Mouse (Mus musculus) spleen, embryonic (tissue): Measurements from ENCODE around the gene Wdr72.

Experiments used
- CTCF ChIA-PET: fragments of 350-600 bp; sonication (Branson Sonifier 250); formaldehyde crosslinking; loops from one replicate; lab custom pipeline; 2022; lab: Charles Lee

Wdr72 gene

DNA sequence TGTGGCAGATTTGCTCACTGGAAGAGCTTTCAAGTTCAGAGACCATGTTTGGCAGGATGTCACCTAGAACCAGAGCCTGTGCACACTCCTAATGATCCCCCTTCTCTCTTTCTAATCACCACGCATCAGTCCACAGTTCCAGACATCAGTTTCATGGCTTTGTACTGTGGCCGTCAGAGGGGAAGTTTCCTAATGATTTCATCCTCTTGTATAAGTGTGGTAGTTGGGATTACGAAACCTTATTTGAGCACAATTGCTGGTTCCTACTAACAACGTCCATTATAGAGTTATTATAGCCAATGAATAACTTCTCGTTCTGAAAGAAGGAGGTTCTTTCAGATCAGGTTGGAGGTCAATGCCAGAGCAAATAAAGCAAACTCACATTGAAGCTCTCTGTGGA is 131.1 kb downstream of the Wdr72 start:
- CTCF ChIA-PET = no interaction called here

DNA sequence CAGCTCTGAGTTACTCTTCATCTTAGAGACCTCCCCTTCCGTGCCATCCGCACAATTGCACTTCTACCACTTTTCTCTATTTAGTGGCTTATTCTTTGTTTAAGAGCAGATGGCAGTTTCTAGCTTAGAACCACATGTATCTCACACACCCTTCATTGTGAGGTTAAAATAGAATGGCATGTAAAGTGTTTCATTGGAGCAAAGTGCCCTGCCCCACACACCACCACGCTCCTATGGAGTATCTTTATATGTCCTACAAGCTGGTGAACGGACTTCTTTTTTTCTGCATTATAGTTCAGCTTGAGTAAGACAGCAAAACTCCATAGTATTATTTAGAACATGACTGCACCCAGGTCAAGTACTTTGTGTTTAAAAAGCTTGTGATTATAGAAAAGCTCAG is 137.9 kb downstream of the Wdr72 start:
- CTCF ChIA-PET = no interaction called here

DNA sequence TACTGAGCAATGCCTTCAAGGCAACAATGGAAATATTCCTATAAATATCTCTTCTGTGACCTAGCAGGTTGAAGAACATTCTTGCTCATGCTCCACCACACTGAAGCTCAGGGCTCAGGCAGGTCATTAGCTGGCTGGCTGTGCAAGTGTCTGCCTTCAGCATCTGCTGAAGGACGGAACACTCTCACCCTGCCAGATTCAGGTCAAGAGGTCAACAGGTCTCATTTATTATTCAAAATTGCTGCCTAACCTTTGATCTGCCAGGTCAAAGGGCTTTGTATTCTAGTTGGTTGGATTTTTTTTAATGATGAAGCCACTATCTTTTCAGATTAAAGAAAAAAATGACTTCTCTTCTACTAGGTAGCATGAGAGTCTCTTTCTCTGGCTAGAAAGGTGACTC is 139.3 kb downstream of the Wdr72 start:
- CTCF ChIA-PET = no interaction called here

DNA sequence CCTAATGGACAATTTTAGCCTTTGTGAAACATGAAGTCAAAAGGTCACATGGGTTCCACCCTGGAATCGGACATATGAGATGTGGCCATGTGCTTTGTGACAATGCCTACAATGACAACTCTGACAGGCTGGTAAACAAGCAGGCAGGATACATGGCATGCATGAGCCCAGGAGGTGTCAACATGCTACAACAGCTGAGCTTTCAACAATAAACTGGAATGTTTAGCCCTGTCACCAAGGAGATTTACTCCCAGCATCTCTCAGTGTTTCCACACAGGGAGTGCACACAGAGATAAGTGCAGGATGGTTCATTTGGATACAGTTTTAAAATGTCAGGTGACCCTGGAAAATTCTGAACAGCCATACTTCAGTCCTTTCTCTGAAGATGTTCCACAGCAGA is 140.4 kb downstream of the Wdr72 start:
- CTCF ChIA-PET = no interaction called here

DNA sequence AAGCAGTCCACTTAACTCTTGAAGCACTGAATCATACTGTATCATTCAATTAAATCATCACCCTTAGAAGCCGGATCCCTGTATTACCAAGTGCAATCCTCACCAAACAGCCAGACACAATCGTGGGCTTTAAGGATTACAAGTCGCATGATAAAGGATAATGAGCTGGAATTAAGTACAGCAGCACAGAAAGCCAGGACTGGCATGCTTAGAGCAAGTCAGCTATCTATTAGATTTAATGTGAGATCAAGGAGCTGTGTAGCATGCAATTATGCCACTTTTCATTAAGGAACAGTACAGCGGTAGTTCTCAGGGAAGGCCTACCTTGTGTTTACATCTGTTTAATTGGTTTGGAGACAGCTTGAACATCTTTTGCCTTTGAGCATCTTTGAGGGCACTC is 148.2 kb downstream of the Wdr72 start:
- CTCF ChIA-PET = no interaction called here

DNA sequence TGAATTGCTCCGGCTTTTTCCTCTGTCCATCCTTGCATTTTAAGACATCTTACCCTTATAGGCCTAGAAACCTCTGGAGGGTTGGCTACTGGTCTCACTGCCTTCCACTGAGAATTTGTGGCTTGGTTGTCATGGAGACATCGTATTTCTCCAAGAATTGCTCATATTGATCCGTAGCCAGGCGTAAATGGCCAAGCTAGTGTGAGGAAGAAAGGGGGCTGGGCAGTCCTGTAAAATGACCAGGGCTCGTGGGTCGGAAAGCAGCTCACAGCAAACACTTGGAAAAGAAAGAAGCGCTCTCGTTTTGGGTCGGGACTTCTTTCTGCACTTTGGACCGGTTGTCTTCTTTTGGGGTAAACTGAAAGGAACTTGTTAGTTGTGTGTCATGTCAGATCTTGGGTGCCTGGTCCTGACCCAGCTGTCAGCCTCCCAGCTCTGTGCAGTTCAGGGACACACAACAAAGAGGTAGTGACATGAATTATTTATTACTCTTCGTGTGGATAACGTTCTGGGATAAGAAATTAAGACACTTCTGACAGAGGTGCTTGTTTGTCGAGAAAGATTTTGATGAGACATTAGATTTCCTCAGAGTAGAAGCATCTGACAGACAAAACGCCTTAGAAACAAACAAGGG is 167.7 kb downstream of the Wdr72 start:
- CTCF ChIA-PET = no interaction called here

DNA sequence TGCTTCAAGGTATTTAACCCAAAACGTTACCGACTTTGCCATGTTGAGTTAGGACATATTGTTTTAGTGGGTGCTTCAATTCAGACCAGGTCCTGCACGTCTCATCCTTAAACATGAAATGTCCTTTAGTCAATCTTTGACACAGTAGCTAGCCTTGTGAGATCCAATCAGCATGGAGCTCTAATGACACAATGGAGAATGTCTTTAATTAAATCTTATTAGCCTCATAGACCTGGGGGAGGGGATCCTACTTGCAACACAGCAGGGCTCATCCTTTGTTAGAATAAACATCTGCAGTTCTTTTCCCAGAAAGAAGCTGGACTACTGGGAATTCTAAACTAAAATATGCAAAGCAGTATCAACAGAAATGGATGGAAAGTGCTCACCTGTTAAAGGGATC is 171.9 kb downstream of the Wdr72 start:
- CTCF ChIA-PET = interaction anchor here (0.6 kb wide), 1 partner anchor 53 kb away, joined by 3 read pairs; no protein-coding TSS in a partner anchor

DNA sequence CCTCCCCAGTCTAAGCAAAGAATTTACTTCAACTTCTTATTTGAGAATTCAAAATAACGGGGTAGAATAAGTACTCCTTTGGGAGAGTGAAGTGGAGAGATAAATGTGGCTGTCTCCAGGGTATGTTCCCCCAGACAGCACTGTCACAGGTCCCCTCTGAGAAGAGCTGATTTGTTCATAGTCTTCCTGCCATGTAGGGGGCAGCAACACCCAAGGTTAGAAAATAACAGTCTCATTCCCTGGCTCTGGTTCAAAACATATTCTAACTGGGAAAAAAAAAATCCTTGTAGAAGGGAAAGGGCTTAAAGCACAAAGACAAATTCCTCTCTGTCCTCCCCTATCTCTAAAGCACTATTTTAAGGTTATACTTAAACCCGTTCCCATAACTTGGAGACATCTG is 176.1 kb downstream of the Wdr72 start:
- CTCF ChIA-PET = no interaction called here

DNA sequence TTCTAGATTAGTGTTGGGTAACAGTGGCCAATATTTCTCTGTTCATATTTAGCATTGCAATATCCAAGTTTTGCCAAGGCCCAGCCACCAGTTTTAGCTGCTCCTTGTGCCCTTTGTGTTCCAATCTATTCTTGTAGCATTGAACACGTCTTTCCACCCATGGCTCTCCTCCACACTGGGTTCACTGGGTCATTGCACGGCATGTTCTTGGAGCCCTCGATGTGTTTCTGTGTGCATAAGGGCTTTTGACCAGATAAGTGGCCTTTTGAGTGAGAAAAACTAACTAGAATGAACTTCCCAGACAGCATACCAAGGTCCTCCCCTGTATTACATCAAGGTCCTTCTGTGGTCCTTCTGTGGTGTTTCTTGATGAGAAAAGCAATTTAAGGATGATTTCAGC is 184.3 kb downstream of the Wdr72 start:
- CTCF ChIA-PET = no interaction called here

DNA sequence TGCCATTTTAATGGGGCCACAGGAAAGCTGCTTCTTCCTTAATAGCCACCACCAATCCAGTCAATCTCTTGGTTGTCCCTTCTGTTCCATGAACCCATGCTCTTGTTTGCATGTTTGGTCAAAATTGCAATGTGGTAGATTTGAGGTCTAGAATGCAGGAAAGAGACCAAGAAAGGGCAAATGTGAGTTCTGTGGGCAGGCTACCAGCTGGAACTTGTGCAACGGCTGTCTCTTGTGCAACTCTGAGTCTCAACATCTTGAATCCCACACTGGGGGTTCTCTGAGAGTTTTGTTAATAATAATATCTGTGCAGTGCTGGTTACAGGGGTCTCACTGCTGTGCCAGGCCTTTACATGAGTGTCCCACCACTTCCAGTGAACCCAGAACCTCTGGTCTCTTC is 208.6 kb downstream of the Wdr72 start:
- CTCF ChIA-PET = no interaction called here

DNA sequence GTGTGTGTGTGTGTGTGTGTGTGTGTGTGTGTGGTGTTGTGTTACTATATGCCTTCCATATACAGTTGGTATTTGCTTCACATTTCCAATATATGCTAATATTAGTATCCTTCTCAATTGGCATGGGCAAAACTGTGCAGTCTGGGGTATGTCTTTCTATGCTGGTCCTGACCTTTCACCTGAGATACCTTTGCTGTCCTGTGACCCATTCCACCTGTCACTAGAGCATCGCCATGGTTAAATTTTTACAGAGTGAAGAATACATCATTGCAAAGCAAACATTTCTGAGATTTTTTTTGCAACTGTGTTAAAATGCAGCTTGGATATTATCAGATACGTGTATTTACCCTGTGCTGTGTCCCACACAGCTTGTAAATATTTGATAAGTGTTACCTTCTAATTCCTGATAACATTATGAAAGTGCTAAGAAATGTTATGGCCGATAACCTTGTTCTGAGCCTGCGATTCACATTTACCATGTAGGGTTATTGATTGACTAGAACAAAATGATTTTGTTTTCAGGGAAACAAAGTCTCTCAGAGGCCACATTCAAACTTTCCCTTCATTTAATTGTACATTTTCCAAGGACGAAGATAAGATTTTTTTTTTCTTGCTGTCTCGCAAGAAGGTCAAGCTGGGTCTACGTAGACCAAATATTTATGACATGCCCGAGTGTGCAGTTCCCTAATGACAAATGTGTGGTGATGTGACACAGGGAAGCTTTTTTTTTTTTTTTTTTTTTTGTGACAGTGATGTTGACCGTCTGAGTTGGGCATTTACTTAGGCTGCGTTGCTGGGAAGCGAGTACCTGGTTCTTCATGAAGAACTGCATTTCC is 214.2 kb downstream of the Wdr72 start:
- CTCF ChIA-PET = no interaction called here

DNA sequence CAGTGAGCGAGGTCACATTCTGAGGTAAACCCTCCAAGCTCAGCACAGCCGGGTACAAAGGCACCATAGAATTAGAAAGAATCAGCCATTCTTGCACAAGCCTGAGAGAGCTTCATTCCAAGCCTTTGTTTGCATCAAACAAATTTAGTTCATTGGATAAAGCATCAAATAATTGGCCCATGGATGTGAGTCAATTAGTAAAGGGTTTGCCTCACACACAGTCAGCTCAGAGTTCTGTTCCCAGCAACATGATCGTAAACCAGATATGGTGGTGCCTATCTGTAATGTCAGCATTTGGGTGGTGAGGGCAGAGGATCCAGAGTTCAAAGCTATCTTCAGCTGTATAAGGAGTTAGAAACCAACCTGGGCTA is 214.8 kb downstream of the Wdr72 start:
- CTCF ChIA-PET = no interaction called here

DNA sequence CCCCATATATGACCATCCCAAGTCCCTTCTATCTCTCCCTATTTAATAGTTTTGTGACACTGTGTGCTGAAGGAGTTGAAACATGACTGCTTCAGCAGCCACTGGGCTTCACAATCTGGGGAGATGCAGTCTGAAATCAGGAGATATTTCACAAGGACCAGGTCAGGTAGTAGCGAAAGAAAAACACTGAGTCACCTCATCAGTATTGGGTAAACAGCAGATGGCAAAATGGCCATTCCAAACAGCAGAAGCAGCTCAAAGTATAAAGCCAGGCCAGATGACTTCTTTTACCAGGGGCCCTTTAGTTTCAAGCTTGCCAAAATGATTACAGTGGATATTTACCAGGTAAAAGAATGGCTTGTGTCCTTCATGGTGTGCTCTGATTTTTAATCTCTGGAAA is 215.8 kb downstream of the Wdr72 start:
- CTCF ChIA-PET = interaction anchor here (0.5 kb wide), 1 partner anchor 359 kb away, joined by 3 read pairs; no protein-coding TSS in a partner anchor

DNA sequence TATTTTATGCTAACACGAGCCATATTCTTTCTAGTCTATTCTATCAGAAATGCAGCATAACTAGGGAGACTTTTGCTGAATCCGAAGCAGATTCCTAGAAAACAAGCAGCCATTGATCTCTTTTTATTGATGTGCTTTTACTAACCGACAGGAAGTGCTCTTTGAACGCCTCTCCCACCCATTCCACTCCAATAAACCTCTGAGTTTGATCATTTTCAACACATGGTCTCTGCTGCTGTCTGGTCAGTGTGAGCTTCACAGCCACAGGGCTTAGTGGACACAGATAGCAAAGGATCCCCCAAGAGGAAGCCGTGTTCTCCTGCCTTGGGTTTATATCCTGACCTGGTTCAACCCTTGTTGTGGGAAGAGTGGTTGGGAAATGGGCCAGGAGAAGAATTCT is 218.7 kb downstream of the Wdr72 start:
- CTCF ChIA-PET = no interaction called here

DNA sequence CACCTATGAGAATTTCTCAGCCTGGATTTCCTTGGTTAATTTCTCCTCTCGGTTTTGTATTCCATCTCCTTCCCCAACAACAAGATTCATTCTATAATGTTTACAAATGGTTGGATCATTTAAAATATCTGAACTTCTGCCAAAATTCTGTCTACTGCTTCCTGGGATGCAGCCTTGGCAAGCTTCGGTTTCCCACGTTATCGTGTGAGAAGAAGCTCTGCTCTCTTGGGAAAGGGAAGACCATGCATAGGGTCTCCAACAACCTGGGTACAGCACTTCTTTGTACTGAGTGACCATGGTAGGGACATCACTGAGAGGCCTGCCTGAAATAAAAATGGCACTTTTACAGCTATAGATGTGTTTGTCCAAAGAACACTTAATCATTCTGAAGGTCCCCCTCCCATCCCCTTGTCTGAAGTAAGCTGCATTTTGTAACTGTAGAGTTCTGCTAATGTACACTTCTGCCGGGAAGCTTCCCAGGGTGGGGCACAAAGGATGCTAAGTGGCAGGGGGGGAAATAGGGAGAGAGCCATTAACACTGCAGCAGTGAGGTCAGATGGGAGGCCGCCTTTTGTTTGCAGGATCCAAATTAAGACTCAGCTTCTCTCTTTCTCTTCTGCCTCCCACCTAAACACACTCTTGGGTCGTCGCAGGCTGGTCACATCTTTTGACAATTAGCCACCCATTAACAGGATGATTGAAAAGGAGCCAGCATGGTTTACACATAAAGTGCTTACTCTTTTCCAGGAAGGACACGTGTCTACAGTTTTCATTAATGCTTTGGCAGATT is 220.7 kb downstream of the Wdr72 start:
- CTCF ChIA-PET = no interaction called here

DNA sequence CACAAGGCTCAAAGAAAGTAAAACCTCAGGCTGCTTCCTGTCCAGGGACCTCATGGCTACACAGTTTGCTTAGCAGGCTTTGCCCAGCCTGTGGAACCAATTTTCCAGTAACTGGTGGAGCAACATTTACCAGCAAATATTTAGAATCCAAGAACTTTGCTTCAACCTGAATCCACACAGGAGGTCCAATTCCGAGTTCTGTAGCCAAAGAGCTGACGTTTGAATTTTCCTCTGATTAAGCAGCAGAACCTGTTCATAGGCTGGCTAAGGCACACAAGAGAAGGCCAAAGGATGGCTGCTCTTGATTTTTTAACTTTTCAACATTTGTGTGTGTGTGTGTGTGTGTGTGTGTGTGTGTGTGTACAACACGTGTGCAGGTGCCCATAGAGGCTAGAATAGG is 222.2 kb downstream of the Wdr72 start:
- CTCF ChIA-PET = no interaction called here
